Mouse (Mus musculus) intestine, embryonic 14.5 days (tissue): ENCODE measurements around the gene Ralgps1. TPM values are rescaled to one million over a fixed set of nuclear protein-coding genes. Genes with fewer than 3 reads are reported as not detected.

Experiments used
- ATAC-seq: fragments of 200-750 bp; cut with Nextera tagmentation; replicated peaks from 2 replicates; pipeline ENCODE4 v1.8.0; 2017; ENCODE audit warnings: low read depth, moderate number of reproducible peaks, moderate TSS enrichment, moderate library complexity; ENCODE audit not compliant: low FRiP score, low TSS enrichment
- DNase-seq: peaks from one replicate; pipeline ENCODE4 v3.0.0-alpha.2; 2018; ENCODE audit warnings: low spot score
- H3K27ac ChIP-seq: fragments of 300-500 bp; sonication (generic); 2 replicates; pipeline ENCODE4 v1.5.1; 2014; ENCODE audit warnings: low read depth, mild to moderate bottlenecking, control low read depth
- H3K27me3 ChIP-seq: fragments of 300-500 bp; sonication (generic); replicated peaks from 2 replicates; pipeline ENCODE4 v1.6.1; 2014; ENCODE audit warnings: low read length, control low read depth; ENCODE audit not compliant: control insufficient read depth, insufficient read depth
- H3K36me3 ChIP-seq: fragments of 300-500 bp; sonication (generic); 2 replicates; pipeline ENCODE4 v1.6.1; 2014; ENCODE audit warnings: low read length, control low read depth; ENCODE audit not compliant: control insufficient read depth, insufficient read depth
- H3K4me1 ChIP-seq: fragments of 300-500 bp; sonication (generic); replicated peaks from 2 replicates; pipeline ENCODE4 v1.6.1; 2014; ENCODE audit warnings: low read length, control low read depth, mixed read lengths; ENCODE audit not compliant: control insufficient read depth, insufficient read depth
- H3K4me2 ChIP-seq: fragments of 300-500 bp; sonication (generic); 2 replicates; pipeline ENCODE4 v1.6.1; 2014; ENCODE audit warnings: low read length
- H3K4me3 ChIP-seq: fragments of 300-500 bp; sonication (generic); 2 replicates; pipeline ENCODE4 v1.5.1; 2014; ENCODE audit warnings: low read depth, low read length, control low read depth, mixed read lengths
- H3K9ac ChIP-seq: fragments of 300-500 bp; sonication (generic); 2 replicates; pipeline ENCODE4 v1.6.1; 2014; ENCODE audit warnings: mild to moderate bottlenecking, low read length
- H3K9me3 ChIP-seq: fragments of 300-500 bp; sonication (generic); 2 replicates; pipeline ENCODE4 v1.6.1; 2016; ENCODE audit warnings: low read length, control low read depth; ENCODE audit not compliant: control insufficient read depth
- WGBS: fragments of 180-500 bp; shearing (Covaris S2); extraction: QIAGEN DNeasy Blood & Tissue Kit; methylation state at CpG from one replicate; pipeline ENCODE4 v1.1.7; 2014; 5-methylcytosine and 5-hydroxymethylcytosine counted together
- polyA plus RNA-seq: library from polyadenylated mRNA; unstranded; fragments of >200 nt; fragmentation: Nextera tagmentation; extraction: Ambion mirVana; gene quantifications from 2 replicates; pipeline ENCODE4 v1.2.1, GENCODE M21; 2014

Ralgps1 gene
- polyA plus RNA-seq, 1 experiment from 2014 or later: 7.3 TPM

DNA sequence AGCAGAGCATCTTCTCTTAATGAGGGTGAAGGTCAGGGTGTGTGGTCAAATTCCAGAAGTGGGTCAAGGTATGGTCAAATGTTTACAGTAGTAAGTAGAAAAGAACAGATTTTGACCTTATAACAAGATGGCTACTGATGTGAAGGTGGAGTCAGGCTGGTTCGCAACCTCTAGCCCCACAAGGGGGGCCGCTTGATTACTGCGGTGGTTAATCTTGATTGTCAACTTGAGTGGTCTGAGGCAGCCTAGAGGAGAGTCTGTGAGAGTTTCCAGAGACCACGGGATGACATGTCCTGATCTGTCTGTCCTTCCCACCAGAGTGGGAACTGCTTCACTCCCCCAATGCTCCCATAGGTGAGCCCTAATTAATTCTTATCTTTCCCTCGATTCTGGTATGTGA lies 29.3 kb upstream of the Ralgps1 start:
- no peaks in the 10 kb centered on the region for H3K27me3 ChIP-seq
- no peak for DNase-seq

DNA sequence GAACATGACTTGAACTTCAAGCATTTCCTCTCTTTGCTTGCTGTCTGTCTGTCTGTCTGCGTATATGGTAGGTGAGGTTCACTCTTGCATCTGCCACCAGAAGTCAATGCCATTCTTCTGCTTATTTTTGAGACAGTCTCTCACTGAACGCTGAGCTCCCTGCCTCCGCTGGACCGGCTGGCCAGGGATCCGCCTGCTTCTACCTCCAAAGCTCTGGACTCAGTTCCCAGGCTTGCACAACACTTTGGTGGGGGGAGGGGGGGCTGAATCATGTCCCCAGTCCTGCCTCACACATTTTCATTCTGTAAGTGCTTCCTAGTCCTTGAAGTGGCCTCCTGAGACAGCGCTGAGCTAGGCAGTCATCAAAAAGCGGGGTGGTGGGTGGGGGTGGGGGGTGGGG lies 27.8 kb upstream of the Ralgps1 start:
- H3K36me3 ChIP-seq: no peaks in the 10 kb centered on the region
- no peak overlapping the region for H3K9ac ChIP-seq
- no peak overlapping the region for H3K4me2 ChIP-seq
- 86% methylated on average over 7 of the region's 7 CpGs for WGBS
- H3K27me3 ChIP-seq: no peaks in the 10 kb centered on the region
- H3K4me1 ChIP-seq: no peaks in the 10 kb centered on the region
- H3K9me3 ChIP-seq: no peaks in the 10 kb centered on the region
- ATAC-seq (no peak), DNase-seq (no peak)
- H3K4me3 ChIP-seq: no peak overlapping the region
- no peak overlapping the region for H3K27ac ChIP-seq

More for the DNA sequence above, 29.3 kb upstream of the Ralgps1 start:
- H3K4me3 ChIP-seq: no peak overlapping the region
- H3K4me1 ChIP-seq: no peaks in the 10 kb centered on the region
- H3K9me3 ChIP-seq: no peaks in the 10 kb centered on the region
- H3K4me2 ChIP-seq: no peak overlapping the region
- no peak overlapping the region for H3K9ac ChIP-seq
- ATAC-seq: no peak
- H3K36me3 ChIP-seq: no peaks in the 10 kb centered on the region
- H3K27ac ChIP-seq: no peak overlapping the region
- 65% methylated on average over 5 of the region's 5 CpGs for WGBS

DNA sequence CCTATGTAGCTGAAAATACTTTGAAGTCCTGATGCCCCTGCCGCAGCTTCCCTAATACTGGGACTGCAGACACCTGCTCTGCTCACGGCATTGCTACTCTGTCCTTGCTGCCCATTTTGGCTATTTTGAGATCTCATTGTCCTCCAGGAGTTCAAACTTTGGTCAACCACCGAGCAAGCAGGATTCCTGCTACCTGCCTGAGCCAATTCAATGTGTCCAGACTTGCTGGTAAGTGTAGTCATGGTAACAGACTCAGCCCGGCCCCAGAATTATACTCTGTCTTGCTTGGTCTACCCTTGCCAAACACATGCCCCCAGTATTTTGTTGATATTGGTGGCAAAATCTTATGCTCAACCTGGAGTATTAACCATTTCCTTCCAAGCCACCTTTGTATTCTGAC lies 25.8 kb upstream of the Ralgps1 start:
- Histone ChIP-seq H3K36me3 (no peaks in the 10 kb centered on the region), H3K27me3 (no peaks in the 10 kb centered on the region), H3K27ac (no peak overlapping the region), H3K4me1 (no peaks in the 10 kb centered on the region), H3K4me2 (no peak overlapping the region), H3K4me3 (no peak overlapping the region), H3K9me3 (no peaks in the 10 kb centered on the region), H3K9ac (no peak overlapping the region)
- WGBS: 71% methylated on average over 4 of the region's 4 CpGs
- no peak for ATAC-seq
- DNase-seq: no peak

DNA sequence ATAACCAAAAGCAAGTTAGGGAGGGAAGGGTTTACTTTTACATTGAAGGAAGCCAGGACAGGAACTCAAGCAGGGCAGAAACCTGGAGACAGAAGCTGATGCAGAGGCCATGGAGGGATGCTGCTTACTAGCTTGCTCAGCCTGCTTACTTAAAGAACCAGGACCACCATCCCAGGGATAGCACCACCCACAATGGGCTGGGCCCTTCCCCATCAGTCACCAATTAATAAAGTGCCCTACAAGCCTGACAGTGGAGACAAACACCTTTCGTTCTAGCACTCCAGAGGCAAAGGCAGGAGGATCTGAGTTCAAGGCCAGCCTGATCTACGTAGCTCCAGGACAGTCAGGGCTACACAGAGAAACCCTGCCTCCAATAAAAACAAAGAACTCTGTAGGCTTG lies 23.8 kb upstream of the Ralgps1 start:
- ATAC-seq (no peak), DNase-seq (no peak)
- no peaks in the 10 kb centered on the region for H3K36me3 ChIP-seq
- 81% methylated on average over 2 of the region's 2 CpGs for WGBS
- H3K4me3 ChIP-seq: no peak overlapping the region
- no peaks in the 10 kb centered on the region for H3K27me3 ChIP-seq
- H3K9ac ChIP-seq: no peak overlapping the region
- no peak overlapping the region for H3K27ac ChIP-seq
- no peaks in the 10 kb centered on the region for H3K4me1 ChIP-seq
- no peaks in the 10 kb centered on the region for H3K9me3 ChIP-seq
- no peak overlapping the region for H3K4me2 ChIP-seq

DNA sequence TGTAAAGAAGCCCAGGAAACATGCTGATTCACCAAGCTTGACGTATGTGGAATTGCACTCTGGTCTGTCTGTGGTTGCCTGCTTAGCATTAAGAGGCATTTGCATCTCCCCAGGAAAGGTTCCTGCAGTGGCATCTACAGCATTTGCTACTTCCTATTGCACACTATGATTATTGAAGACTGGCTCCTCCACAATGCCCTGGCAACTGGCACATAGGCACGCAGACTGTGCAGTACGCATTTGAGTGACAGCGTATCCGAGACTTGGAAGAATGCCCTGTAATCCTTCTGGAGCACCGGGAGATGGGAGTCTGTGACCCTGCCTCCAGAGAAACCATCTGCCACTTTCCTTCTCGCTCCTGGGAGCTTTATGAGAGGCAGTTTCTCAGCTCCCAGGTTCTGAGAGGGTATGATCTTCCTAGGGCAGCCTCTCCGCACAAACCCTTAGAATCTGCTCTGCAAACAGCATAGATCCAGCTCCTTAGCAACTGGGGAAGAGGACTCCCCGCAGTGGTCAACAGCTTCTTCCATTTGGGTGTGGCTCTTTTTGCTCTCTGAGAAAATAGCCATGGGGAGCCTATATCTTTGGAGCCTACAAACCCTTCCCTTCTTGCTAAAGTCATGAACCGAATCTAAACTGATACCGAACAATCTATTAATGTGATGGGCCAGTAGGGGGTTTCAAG lies 22.8 kb upstream of the Ralgps1 start:
- Histone ChIP-seq H3K9ac (no peak overlapping the region), H3K4me2 (no peak overlapping the region), H3K27me3 (no peaks in the 10 kb centered on the region), H3K27ac (no peak overlapping the region), H3K4me1 (no peaks in the 10 kb centered on the region), H3K4me3 (no peak overlapping the region), H3K9me3 (no peaks in the 10 kb centered on the region), H3K36me3 (no peaks in the 10 kb centered on the region)
- DNase-seq (no peak), ATAC-seq (no peak)
- 73% methylated on average over 11 of the region's 11 CpGs for WGBS

DNA sequence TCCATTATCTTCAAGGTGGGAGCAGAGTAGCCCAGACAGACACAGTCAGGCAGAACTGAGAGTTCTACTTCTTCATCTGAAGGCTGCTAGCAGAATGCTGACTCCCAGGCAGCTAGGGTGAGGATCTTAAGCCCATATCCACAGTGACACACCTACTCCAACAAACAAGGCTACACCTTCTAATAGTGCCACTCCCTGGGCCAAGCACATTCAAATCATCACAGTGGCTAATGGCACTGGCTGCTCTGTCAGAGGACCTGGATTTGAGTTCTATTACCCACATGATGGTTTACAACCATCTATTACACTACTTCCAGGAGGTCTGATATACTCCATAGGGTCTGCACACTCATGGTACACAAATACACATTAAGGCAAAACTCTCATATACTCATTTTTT lies 21.7 kb upstream of the Ralgps1 start:
- Histone ChIP-seq H3K9me3 (no peaks in the 10 kb centered on the region), H3K4me1 (no peaks in the 10 kb centered on the region), H3K9ac (no peak overlapping the region), H3K4me3 (no peak overlapping the region), H3K27ac (no peak overlapping the region), H3K27me3 (no peaks in the 10 kb centered on the region), H3K4me2 (no peak overlapping the region), H3K36me3 (no peaks in the 10 kb centered on the region)
- ATAC-seq (no peak), DNase-seq (no peak)

DNA sequence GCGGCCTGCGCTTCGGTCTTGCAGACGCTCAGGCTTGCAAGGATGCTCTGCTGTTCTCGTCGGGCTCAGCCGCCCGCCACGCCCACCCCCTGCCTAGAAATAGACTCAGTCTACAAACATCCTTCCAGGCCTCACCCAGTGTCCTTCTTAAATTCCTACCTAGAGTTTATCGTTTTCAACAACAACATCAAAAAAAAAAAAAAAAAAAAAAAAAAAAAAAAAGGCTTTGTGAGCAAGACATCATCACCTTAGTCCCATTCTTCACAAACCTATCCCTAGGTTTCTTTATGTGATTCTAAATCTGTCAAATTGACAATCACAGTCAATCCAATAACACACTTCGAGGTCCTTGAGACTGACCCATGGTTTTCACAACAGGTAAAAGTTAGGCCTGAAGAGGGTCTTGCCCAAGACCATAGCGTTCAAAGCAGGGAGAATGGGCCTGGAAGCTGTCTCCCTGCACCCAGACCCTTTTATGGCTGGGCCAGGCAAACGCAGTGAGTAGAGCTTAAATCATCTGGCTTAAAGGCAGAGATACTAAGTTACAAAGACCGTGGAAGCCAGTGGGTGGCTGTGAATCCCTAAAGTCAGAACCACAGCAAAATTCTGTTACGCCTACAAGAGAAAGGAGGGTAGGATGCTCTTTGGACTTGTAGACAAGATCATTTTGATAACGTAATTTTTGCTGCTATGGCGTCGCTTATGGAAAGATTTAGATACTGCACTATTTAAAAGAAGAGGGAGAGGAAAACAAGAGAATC lies 542 bp upstream of the Ralgps1 start:
- H3K4me1 ChIP-seq: peaks cover 3% of the 10 kb centered on the region; the same call in 1 of the 2 replicates
- H3K4me3 ChIP-seq: peak overlapping the region; percentile 67
- 33% methylated on average over 16 of the region's 18 CpGs for WGBS
- no peak overlapping the region for H3K9ac ChIP-seq
- ATAC-seq: no peak
- no peaks in the 10 kb centered on the region for H3K36me3 ChIP-seq
- no peak overlapping the region for H3K27ac ChIP-seq
- DNase-seq: no peak
- no peaks in the 10 kb centered on the region for H3K27me3 ChIP-seq
- peak overlapping the region; percentile 57 for H3K4me2 ChIP-seq
- H3K9me3 ChIP-seq: no peaks in the 10 kb centered on the region

DNA sequence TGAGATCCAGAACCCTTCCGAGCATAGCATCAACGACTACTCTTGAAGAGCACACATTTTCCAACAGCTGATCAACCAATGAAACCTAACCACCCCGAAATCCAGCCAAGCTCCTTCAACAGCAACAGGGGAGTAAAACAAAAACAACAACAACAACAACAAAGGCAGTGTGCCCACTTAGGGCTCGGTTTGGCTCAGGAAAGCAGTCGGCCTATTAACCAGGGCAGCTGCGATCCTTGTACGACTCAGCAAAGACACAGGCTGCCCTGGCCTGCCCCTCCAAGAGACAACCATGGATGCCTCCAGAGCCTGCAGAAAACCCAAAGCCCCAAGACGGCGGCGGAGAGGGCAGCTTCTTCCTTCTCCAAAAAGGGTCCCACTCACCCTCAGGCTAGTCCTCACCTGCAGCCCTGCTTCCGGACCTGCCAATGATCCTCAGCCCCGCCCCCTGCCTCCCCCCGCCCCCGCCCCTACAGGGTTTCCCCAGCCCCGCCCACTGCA lies 960 bp downstream of the Ralgps1 start:
- H3K27ac ChIP-seq: no peak overlapping the region
- H3K27me3 ChIP-seq: no peaks in the 10 kb centered on the region
- H3K36me3 ChIP-seq: no peaks in the 10 kb centered on the region
- no peaks in the 10 kb centered on the region for H3K9me3 ChIP-seq
- DNase-seq (peak; percentile 62), ATAC-seq (peak; percentile 41)
- H3K9ac ChIP-seq: no peak overlapping the region
- peak overlapping the region; percentile 67 for H3K4me3 ChIP-seq
- 14% methylated on average over 13 of the region's 15 CpGs for WGBS
- H3K4me1 ChIP-seq: peaks cover 17% of the 10 kb centered on the region
- peak overlapping the region; percentile 57 for H3K4me2 ChIP-seq
